Mouse (Mus musculus) cerebellum, adult 11-12 months (tissue): Measurements from ENCODE around the gene Mgat4c.
"Not testable (repeated sequence)": the region's sequence is repeated elsewhere in the genome, so short reads cannot be mapped to it uniquely, and the experiment has no call there.

Experiments
- DNase-seq: peaks from one replicate; pipeline ENCODE4 v3.0.0; 2022

Gene Mgat4c

GRCm38 (mm10) chr10:102155853-102156252 lies 474.6 kb downstream of the Mgat4c start:
- DNase-seq, result no peak

- no peak for DNase-seq
Observed at GRCm38 (mm10) chr10:102158809-102159208, 477.5 kb downstream of the Mgat4c start.

GRCm38 (mm10) chr10:102184726-102185125 lies 503.4 kb downstream of the Mgat4c start:
- no peak for DNase-seq

- no peak for DNase-seq
Observed at GRCm38 (mm10) chr10:102191646-102192045, 510.4 kb downstream of the Mgat4c start.

- DNase-seq, result no peak
Observed at GRCm38 (mm10) chr10:102196850-102197249, 515.6 kb downstream of the Mgat4c start.

- no peak for DNase-seq
Observed at GRCm38 (mm10) chr10:102238558-102239211, 557.4 kb downstream of the Mgat4c start.

- DNase-seq, result no peak
Observed at GRCm38 (mm10) chr10:102243897-102244296, 562.6 kb downstream of the Mgat4c start.

- no peak for DNase-seq
Observed at GRCm38 (mm10) chr10:102244601-102245000, 563.3 kb downstream of the Mgat4c start.

- no peak for DNase-seq
Observed at GRCm38 (mm10) chr10:102245269-102245668, 564.0 kb downstream of the Mgat4c start.

GRCm38 (mm10) chr10:102308892-102309479 lies 627.7 kb downstream of the Mgat4c start:
- DNase-seq, result no peak

- DNase-seq, result no peak
Observed at GRCm38 (mm10) chr10:102365685-102366381, 684.5 kb downstream of the Mgat4c start.

- no peak for DNase-seq
Observed at GRCm38 (mm10) chr10:102370576-102370975, 689.3 kb downstream of the Mgat4c start.

GRCm38 (mm10) chr10:102372111-102372510 lies 690.8 kb downstream of the Mgat4c start:
- no peak for DNase-seq

GRCm38 (mm10) chr10:102374061-102374460 lies 692.8 kb downstream of the Mgat4c start:
- DNase-seq, result no peak

- no peak for DNase-seq
Observed at GRCm38 (mm10) chr10:102377377-102377776, 696.1 kb downstream of the Mgat4c start.

- no peak for DNase-seq
Observed at GRCm38 (mm10) chr10:102389223-102389622, 707.9 kb downstream of the Mgat4c start.

- DNase-seq, result no peak
Observed at GRCm38 (mm10) chr10:102417654-102418272, 736.5 kb downstream of the Mgat4c start.

GRCm38 (mm10) chr10:102435048-102435447 lies 753.8 kb downstream of the Mgat4c start:
- DNase-seq, result not testable (repeated sequence)

GRCm38 (mm10) chr10:102435467-102435866 lies 754.2 kb downstream of the Mgat4c start:
- not testable (repeated sequence) for DNase-seq
